7 mouse cellular contexts compared by ENCODE assay signal in genomic region chr14:56811701-56812339, GRCm38 (mm10). TPM values are rescaled to one million over a fixed set of nuclear protein-coding genes. Genes with fewer than 3 reads are reported as not detected.
A peak's percentile ranks its signal among the peaks of the same experiment; 100 is the strongest.
DNase-seq lines count a peak whose midpoint lies in the region; ATAC-seq and TF ChIP-seq lines count a peak whose summit lies in the region.
"Not testable (repeated sequence)": the region's sequence is repeated elsewhere in the genome, so short reads cannot be mapped to it uniquely, and the experiment has no call there.

Gene Zmym5 (minus strand): TSS chr14:56811716.

- H3K9me3 ChIP-seq in intestine, postnatal 0 days (ENCODE audit: control insufficient read depth); midbrain, embryonic 11.5 days (ENCODE audit: control insufficient read depth, low read length): not testable (repeated sequence)

- WGBS in intestine, postnatal 0 days: under 1% methylated on average over 29 of the region's 72 CpGs
- WGBS in midbrain, embryonic 11.5 days: 2% methylated on average over 34 of the region's 72 CpGs

- not testable (repeated sequence) for H3K4me1 ChIP-seq in intestine, postnatal 0 days (replicated peaks; ENCODE audit: control insufficient read depth, insufficient read depth, low read length); midbrain, embryonic 11.5 days (ENCODE audit: control insufficient read depth, insufficient read depth, low read length)

- peak within 1 kb of the TSS; percentile 81 for H3K9ac ChIP-seq in intestine, postnatal 0 days (ENCODE audit: low read depth, low read length)
- peak within 1 kb of the TSS; percentile 81 for H3K9ac ChIP-seq in midbrain, embryonic 11.5 days (ENCODE audit: low read length)

- DNase-seq in adrenal gland, adult 8-10 months: peak; percentile 89
- peak; percentile 97 for DNase-seq in embryo, embryonic 9.5 days (ENCODE audit: extremely low spot score)
- peak; percentile 76 to 86 for DNase-seq in gastrocnemius, postnatal 4 days (ENCODE audit: low spot score in 2 of 2)
- peak; percentile 92 for DNase-seq in left cerebral cortex, postnatal 4 days
- DNase-seq in midbrain, embryonic 11.5 days (ENCODE audit: low spot score, missing footprints): peak; percentile 98
- DNase-seq in right cerebral cortex, postnatal 4 days: peak; percentile 80

- H3K4me3 ChIP-seq in intestine, postnatal 0 days (ENCODE audit: low read depth, low read length): peak within 1 kb of the TSS; percentile 67
- peak within 1 kb of the TSS; percentile 78 for H3K4me3 ChIP-seq in midbrain, embryonic 11.5 days (ENCODE audit: low read depth, low read length)

- not testable (repeated sequence) for H3K36me3 ChIP-seq in intestine, postnatal 0 days (ENCODE audit: control insufficient read depth, insufficient read depth); midbrain, embryonic 11.5 days (ENCODE audit: control insufficient read depth, insufficient read depth, low read length)

- H3K27me3 ChIP-seq in intestine, postnatal 0 days (replicated peaks; ENCODE audit: control insufficient read depth, insufficient read depth, low read length); midbrain, embryonic 11.5 days (ENCODE audit: control insufficient read depth, insufficient read depth, low read length): not testable (repeated sequence)

- intact Hi-C loops in left cerebral cortex, postnatal 4 days (cut with DNase I): not testable (repeated sequence)

- ATAC-seq in intestine, postnatal 0 days: peak; percentile 98
- peak; percentile 98 for ATAC-seq in midbrain, embryonic 11.5 days (ENCODE audit: low FRiP score)

- H3K27ac ChIP-seq in intestine, postnatal 0 days (ENCODE audit: low read depth, low read length): peak within 1 kb of the TSS; percentile 95
- peak within 1 kb of the TSS; percentile 87 for H3K27ac ChIP-seq in midbrain, embryonic 11.5 days (ENCODE audit: low read depth, low read length)

- TF ChIP-seq CTCF in intestine, postnatal 0 days (IDR thresholded peaks at IDR 0.05; ENCODE audit: low read depth): not testable (repeated sequence)

- H3K4me2 ChIP-seq in intestine, postnatal 0 days (replicated peaks; ENCODE audit: low read depth): peak within 1 kb of the TSS; percentile 81
- peak within 1 kb of the TSS; percentile 73 for H3K4me2 ChIP-seq in midbrain, embryonic 11.5 days

RNA-seq across cellular contexts. Expression of gene Zmym5, which starts in this region (rescaled TPM):
- total RNA-seq in adrenal gland, adult 8-10 months (2022): 10 to 100 TPM; 30.8 to 48.2 (median 40.5) TPM
- total RNA-seq in gastrocnemius, postnatal 4 days (2021): 10 to 100 TPM; 24.5 to 27.5 TPM
- 14.7 and 15.3 TPM in 2 replicates for polyA plus RNA-seq in intestine, postnatal 0 days (2015; fragmentation: Nextera tagmentation; extraction: Ambion mirVana)
- total RNA-seq in left cerebral cortex, postnatal 4 days (2021): 10 to 100 TPM; 32.9 to 35.8 TPM
- polyA plus RNA-seq in midbrain, embryonic 11.5 days (2014; fragmentation: Nextera tagmentation; extraction: Ambion mirVana): 23.5 and 27.7 TPM in 2 replicates

Comparison
In these comparisons a context has a peak if more than half of its experiments do, and no peak if none do; other contexts are left out.
1. Peak in every context shown above with its lines: DNase-seq, ATAC-seq, H3K4me3 ChIP-seq and H3K27ac ChIP-seq.